Mouse (Mus musculus) lung, embryonic 15.5 days (tissue): ENCODE results near the gene Mrpl40. TPM values are rescaled to one million over a fixed set of nuclear protein-coding genes. Genes with fewer than 3 reads are reported as not detected.

ENCODE experiments used
- ATAC-seq: fragments of 200-750 bp; cut with Nextera tagmentation; 2 replicates; pipeline ENCODE4 v1.8.0; 2017; ENCODE audit warnings: moderate number of reproducible peaks, borderline replicate concordance; ENCODE audit not compliant: low FRiP score, low TSS enrichment; ENCODE audit errors: extremely low read depth
- H3K27ac ChIP-seq: fragments of 300-500 bp; sonication (generic); 2 replicates; pipeline ENCODE4 v1.5.1; 2015; ENCODE audit warnings: moderate library complexity, mild to moderate bottlenecking, inconsistent platforms
- H3K27me3 ChIP-seq: fragments of 300-500 bp; sonication (generic); 2 replicates; pipeline ENCODE4 v1.6.1; 2015; ENCODE audit warnings: inconsistent platforms
- H3K36me3 ChIP-seq: fragments of 300-500 bp; sonication (generic); 2 replicates; pipeline ENCODE4 v1.6.1; 2015; ENCODE audit warnings: inconsistent platforms
- H3K4me1 ChIP-seq: fragments of 300-500 bp; sonication (generic); 2 replicates; pipeline ENCODE4 v1.6.1; 2015; ENCODE audit warnings: inconsistent platforms
- H3K4me2 ChIP-seq: fragments of 300-500 bp; sonication (generic); 2 replicates; pipeline ENCODE4 v1.6.1; 2015; ENCODE audit warnings: inconsistent platforms, mild to moderate bottlenecking, moderate library complexity
- H3K4me3 ChIP-seq: fragments of 300-500 bp; sonication (generic); 2 replicates; pipeline ENCODE4 v1.5.1; 2015; ENCODE audit warnings: mild to moderate bottlenecking, inconsistent platforms
- H3K9ac ChIP-seq: fragments of 300-500 bp; sonication (generic); 2 replicates; pipeline ENCODE4 v1.6.1; 2015; ENCODE audit warnings: inconsistent platforms
- H3K9me3 ChIP-seq: fragments of 300-500 bp; sonication (generic); 2 replicates; pipeline ENCODE4 v1.6.1; 2016; ENCODE audit warnings: inconsistent platforms
- WGBS: fragments of 180-500 bp; shearing (Covaris S2); methylation state at CpG from one replicate; pipeline ENCODE4 v1.1.7; 2015; 5-methylcytosine and 5-hydroxymethylcytosine counted together
- polyA plus RNA-seq: library from polyadenylated mRNA; unstranded; fragments of >200 nt; fragmentation: Nextera tagmentation; extraction: Ambion mirVana; gene quantifications from 2 replicates; pipeline ENCODE4 v1.2.1, GENCODE M21; 2015

The Mrpl40 gene
- 82.9 and 87.9 TPM in 2 replicates for polyA plus RNA-seq

GRCm38 (mm10) chr16:18876442-18877308 lies at the start of gene Mrpl40, which contains the start of gene Hira:
Gene Mrpl40, minus strand, starts transcription at chr16:18876862.
Gene Hira, plus strand, starts transcription at chr16:18877037.
- peak within 1 kb of the TSS; percentile 100 for H3K4me3 ChIP-seq
- ATAC-seq = peak; percentile 96
- H3K9ac ChIP-seq = peak within 1 kb of the TSS; percentile 93
- H3K27me3 ChIP-seq = no peaks in the 10 kb centered on the region
- H3K4me2 ChIP-seq = peak within 1 kb of the TSS; percentile 92
- no peaks in the 10 kb centered on the region for H3K9me3 ChIP-seq
- WGBS = under 1% methylated on average over 74 of the region's 93 CpGs
- peak within 1 kb of the TSS; percentile 97 for H3K27ac ChIP-seq
- peaks cover 12% of the 10 kb centered on the region; the same call in 1 of the 2 replicates for H3K4me1 ChIP-seq
- H3K36me3 ChIP-seq = peaks cover 26% of the 10 kb centered on the region

GRCm38 (mm10) chr16:18921771-18922170 lies 45.1 kb upstream of the Mrpl40 start:
- no peak overlapping the region for H3K9ac ChIP-seq
- no peaks in the 10 kb centered on the region for H3K9me3 ChIP-seq
- H3K27me3 ChIP-seq = no peaks in the 10 kb centered on the region
- no peak overlapping the region for H3K4me2 ChIP-seq
- peaks cover 88% of the 10 kb centered on the region for H3K36me3 ChIP-seq
- no peak overlapping the region for H3K4me3 ChIP-seq
- no peak overlapping the region for H3K27ac ChIP-seq
- no peaks in the 10 kb centered on the region for H3K4me1 ChIP-seq
- 93% methylated on average over 2 of the region's 2 CpGs for WGBS
- ATAC-seq = no peak

- ATAC-seq = no peak
- no peaks in the 10 kb centered on the region for H3K4me1 ChIP-seq
- H3K4me2 ChIP-seq = no peak overlapping the region
- no peaks in the 10 kb centered on the region for H3K27me3 ChIP-seq
- H3K9ac ChIP-seq = no peak overlapping the region
- WGBS = 92% methylated on average over 4 of the region's 4 CpGs
- H3K36me3 ChIP-seq = peaks cover 69% of the 10 kb centered on the region
- no peaks in the 10 kb centered on the region for H3K9me3 ChIP-seq
- no peak overlapping the region for H3K27ac ChIP-seq
- no peak overlapping the region for H3K4me3 ChIP-seq
These were observed 39.4 kb upstream of the Mrpl40 start for GRCm38 (mm10) chr16:18916064-18916463.

GRCm38 (mm10) chr16:18905648-18906047 lies 29.0 kb upstream of the Mrpl40 start:
- WGBS = 93% methylated on average over 1 of the region's 1 CpGs
- H3K27ac ChIP-seq = no peak overlapping the region
- no peak overlapping the region for H3K4me3 ChIP-seq
- H3K27me3 ChIP-seq = no peaks in the 10 kb centered on the region
- H3K4me1 ChIP-seq = no peaks in the 10 kb centered on the region
- H3K9ac ChIP-seq = no peak overlapping the region
- no peaks in the 10 kb centered on the region for H3K9me3 ChIP-seq
- ATAC-seq = no peak
- peaks cover 36% of the 10 kb centered on the region for H3K36me3 ChIP-seq
- no peak overlapping the region for H3K4me2 ChIP-seq

DNA sequence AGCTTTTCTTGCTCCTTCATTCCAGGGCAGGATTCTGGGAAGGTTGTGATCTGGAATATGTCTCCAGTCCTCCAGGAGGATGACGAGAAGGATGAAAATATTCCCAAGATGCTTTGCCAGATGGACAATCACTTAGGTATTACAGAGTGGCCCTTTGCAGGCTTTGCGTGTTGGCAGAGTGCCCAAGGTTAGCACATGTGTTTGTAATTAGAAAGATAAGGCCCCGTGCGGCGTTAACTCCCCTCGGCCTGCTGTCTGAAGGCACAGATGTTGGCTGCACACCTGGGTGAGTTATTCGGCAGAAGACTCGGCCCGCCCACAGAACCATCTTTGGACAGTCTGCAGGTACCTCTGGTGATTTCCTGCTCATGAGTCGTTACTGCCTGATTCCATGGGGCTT lies 19.8 kb upstream of the Mrpl40 start:
- Histone ChIP-seq H3K4me1 (peaks cover 6% of the 10 kb centered on the region; the same call in 1 of the 2 replicates), H3K36me3 (peaks cover 43% of the 10 kb centered on the region), H3K4me3 (no peak overlapping the region), H3K9me3 (no peaks in the 10 kb centered on the region), H3K27me3 (no peaks in the 10 kb centered on the region), H3K9ac (no peak overlapping the region), H3K4me2 (no peak overlapping the region), H3K27ac (no peak overlapping the region)
- ATAC-seq = no peak
- WGBS = 56% methylated on average over 10 of the region's 10 CpGs

DNA sequence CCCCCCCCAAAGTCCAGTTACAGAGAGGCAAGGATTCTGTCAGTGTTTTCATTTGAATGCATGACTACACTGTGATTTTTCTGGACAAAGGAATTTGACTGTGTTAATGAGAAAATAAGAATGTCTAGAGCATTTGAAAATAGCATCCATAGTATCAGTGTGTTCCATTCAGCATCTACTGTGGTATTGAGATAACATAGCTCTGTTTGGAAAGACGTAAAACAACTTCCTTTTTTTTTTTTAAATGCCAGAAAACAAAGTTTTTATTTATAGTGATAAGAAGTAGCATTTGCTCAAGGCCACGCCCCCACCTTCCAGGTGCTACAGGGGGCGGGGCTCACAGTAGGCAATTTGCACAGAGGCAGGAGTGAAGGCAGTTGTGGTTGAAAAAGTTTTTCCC lies 18.6 kb upstream of the Mrpl40 start:
- no peak overlapping the region for H3K27ac ChIP-seq
- no peak overlapping the region for H3K4me3 ChIP-seq
- peaks cover 37% of the 10 kb centered on the region for H3K36me3 ChIP-seq
- no peaks in the 10 kb centered on the region for H3K27me3 ChIP-seq
- 79% methylated on average over 3 of the region's 3 CpGs for WGBS
- no peak for ATAC-seq
- no peaks in the 10 kb centered on the region for H3K9me3 ChIP-seq
- no peak overlapping the region for H3K9ac ChIP-seq
- H3K4me2 ChIP-seq = no peak overlapping the region
- H3K4me1 ChIP-seq = peaks cover 6% of the 10 kb centered on the region; the same call in 1 of the 2 replicates

- Histone ChIP-seq H3K4me3 (no peak overlapping the region), H3K27ac (no peak overlapping the region), H3K4me2 (no peak overlapping the region), H3K9ac (no peak overlapping the region), H3K27me3 (no peaks in the 10 kb centered on the region), H3K9me3 (no peaks in the 10 kb centered on the region), H3K4me1 (peaks cover 6% of the 10 kb centered on the region; the same call in 1 of the 2 replicates), H3K36me3 (peaks cover 23% of the 10 kb centered on the region)
- ATAC-seq = no peak
- WGBS = 57% methylated on average over 4 of the region's 4 CpGs
These were observed 17.2 kb upstream of the Mrpl40 start for GRCm38 (mm10) chr16:18893840-18894372.

DNA sequence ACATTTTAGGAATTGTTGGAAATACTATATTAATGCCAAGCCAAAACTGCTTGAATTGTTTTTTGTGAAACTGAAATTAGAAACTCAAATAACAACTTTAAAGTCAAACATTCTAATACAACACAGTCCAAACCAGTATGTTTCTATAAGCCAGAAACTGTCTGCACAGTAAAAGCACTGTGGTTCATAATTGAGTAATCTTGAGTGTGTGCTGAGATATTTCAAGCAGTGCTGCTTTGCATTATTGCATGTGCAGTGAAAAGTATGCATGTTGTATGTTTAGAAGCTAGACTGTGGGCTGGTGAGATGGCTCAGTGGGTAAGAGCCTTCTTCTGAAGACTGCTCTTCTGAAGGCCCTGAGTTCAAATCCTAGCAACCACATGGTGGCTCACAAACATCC lies 7.4 kb upstream of the Mrpl40 start:
- H3K9me3 ChIP-seq = no peaks in the 10 kb centered on the region
- H3K36me3 ChIP-seq = peaks cover 5% of the 10 kb centered on the region; the same call in 1 of the 2 replicates
- ATAC-seq = no peak
- H3K27me3 ChIP-seq = no peaks in the 10 kb centered on the region
- H3K4me3 ChIP-seq = no peak overlapping the region
- H3K27ac ChIP-seq = no peak overlapping the region
- H3K4me1 ChIP-seq = peaks cover 6% of the 10 kb centered on the region; the same call in 1 of the 2 replicates
- H3K4me2 ChIP-seq = no peak overlapping the region
- H3K9ac ChIP-seq = no peak overlapping the region

DNA sequence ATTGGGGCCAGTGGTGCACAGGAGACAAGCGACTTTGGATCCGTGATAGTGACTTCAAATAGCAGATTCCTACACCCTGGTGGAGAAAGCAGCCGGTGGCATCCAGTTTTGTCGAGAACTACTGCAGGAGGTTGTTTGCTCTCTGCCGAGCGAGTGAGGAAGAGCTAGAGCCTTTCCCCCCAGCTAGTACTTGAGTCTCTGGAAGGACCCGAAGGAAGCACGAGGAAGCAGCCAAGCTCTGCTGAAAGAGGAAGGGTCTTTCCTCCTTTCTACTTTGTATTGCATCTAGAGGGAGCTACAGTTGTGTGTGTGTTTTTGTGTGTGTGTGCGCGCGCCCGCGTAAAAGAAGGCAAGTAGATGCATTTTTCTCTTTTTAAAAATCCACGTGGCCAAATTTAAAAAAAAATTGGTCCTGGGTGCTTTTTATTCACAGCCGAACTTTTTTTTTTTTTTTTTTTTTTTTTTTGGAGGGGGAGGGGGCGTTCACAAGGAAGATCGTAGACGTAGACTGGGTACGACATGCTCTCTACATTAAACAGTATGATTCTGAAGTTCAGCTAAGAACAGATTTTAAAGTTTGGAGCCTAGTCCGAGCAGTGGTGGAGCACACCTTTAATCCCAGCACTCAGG lies 1.5 kb upstream of the Mrpl40 start:
- Histone ChIP-seq H3K4me3 (peak overlapping the region; percentile 100), H3K4me2 (peak overlapping the region; percentile 92), H3K36me3 (peaks cover 11% of the 10 kb centered on the region), H3K4me1 (peaks cover 12% of the 10 kb centered on the region; the same call in 1 of the 2 replicates), H3K9me3 (no peaks in the 10 kb centered on the region), H3K9ac (peak overlapping the region; percentile 93), H3K27ac (peak overlapping the region; percentile 97), H3K27me3 (no peaks in the 10 kb centered on the region)
- no peak for ATAC-seq
- WGBS = 17% methylated on average over 20 of the region's 20 CpGs

- H3K36me3 ChIP-seq = peaks cover 17% of the 10 kb centered on the region
- H3K4me2 ChIP-seq = peak overlapping the region; percentile 92
- under 1% methylated on average over 43 of the region's 43 CpGs for WGBS
- no peaks in the 10 kb centered on the region for H3K9me3 ChIP-seq
- peak overlapping the region; percentile 100 for H3K4me3 ChIP-seq
- H3K4me1 ChIP-seq = peaks cover 12% of the 10 kb centered on the region; the same call in 1 of the 2 replicates
- peak overlapping the region; percentile 93 for H3K9ac ChIP-seq
- peak overlapping the region; percentile 97 for H3K27ac ChIP-seq
- no peaks in the 10 kb centered on the region for H3K27me3 ChIP-seq
- ATAC-seq = peak; percentile 47
These were observed 876 bp upstream of the Mrpl40 start for GRCm38 (mm10) chr16:18877386-18878090.

GRCm38 (mm10) chr16:18876091-18876441 lies 596 bp downstream of the Mrpl40 start:
- Histone ChIP-seq H3K9ac (peak overlapping the region; percentile 93), H3K4me2 (peak overlapping the region; percentile 92), H3K9me3 (no peaks in the 10 kb centered on the region), H3K4me3 (peak overlapping the region; percentile 100), H3K27ac (peak overlapping the region; percentile 97), H3K36me3 (peaks cover 32% of the 10 kb centered on the region), H3K27me3 (no peaks in the 10 kb centered on the region), H3K4me1 (peaks cover 12% of the 10 kb centered on the region; the same call in 1 of the 2 replicates)
- WGBS = 0% methylated on average over 17 of the region's 17 CpGs
- ATAC-seq = peak; percentile 36; the same call in 1 of the 2 replicates
